Mouse (Mus musculus): ENCODE measurements around the gene Olfr611. TPM values are rescaled to one million over a fixed set of nuclear protein-coding genes. Genes with fewer than 3 reads are reported as not detected.
"Not testable (repeated sequence)": the region's sequence is repeated elsewhere in the genome, so short reads cannot be mapped to it uniquely, and the experiment has no call there.

Gene Olfr611
- not detected in 2 replicates for polyA plus RNA-seq (2016; fragmentation: Nextera tagmentation; extraction: Ambion mirVana)

- H3K27ac ChIP-seq; H3K4me3 ChIP-seq; H3K4me1 ChIP-seq; H3K9me3 ChIP-seq; DNase-seq (ENCODE audit: extremely low spot score, low spot score); H3K27me3 ChIP-seq (ENCODE audit: poor library complexity, severe bottlenecking); H3K36me3 ChIP-seq (replicated peaks): not testable (repeated sequence)
- 78% methylated on average over 1 of the region's 1 CpGs for WGBS
These were observed at the start of gene Olfr611 for GRCm38 (mm10) chr7:103520746-103521145. TSS of gene Olfr611 (minus strand) at chr7:103520846.

DNA sequence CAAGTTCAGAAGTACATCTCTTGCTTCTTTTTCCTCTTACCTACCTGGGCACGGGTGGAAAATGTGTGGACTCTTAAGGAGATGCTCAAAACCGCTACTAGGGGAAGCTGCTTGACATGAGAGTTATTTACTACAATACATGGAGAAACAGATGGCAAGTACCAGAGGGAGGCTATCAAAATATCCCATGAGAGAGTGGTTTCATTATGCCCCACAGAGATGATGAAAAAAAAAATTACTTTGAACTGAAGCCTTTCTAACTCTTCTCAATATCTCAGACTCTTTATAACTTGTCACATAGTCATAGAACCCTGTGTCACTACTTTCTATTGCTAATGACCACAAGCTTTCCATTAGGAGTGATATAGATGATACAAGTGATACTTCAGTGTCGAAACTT, 48.4 kb upstream of the Olfr611 start, which contains the start of gene Olfr616:
Olfr616 (minus strand) TSS at position 101 of the 400 bp plus-strand sequence.
- Histone ChIP-seq H3K36me3 (replicated peaks) (no peaks in the 10 kb centered on the region), H3K27me3 (ENCODE audit: poor library complexity, severe bottlenecking) (no peaks in the 10 kb centered on the region), H3K4me3 (no peak within 1 kb of the TSS), H3K27ac (no peak within 1 kb of the TSS), H3K4me1 (no peaks in the 10 kb centered on the region), H3K9me3 (no peaks in the 10 kb centered on the region)
- DNase-seq (ENCODE audit: extremely low spot score, low spot score), result no peak
- WGBS, result 82% methylated on average over 3 of the region's 3 CpGs

- Histone ChIP-seq H3K27ac (no peak within 1 kb of the TSS), H3K36me3 (replicated peaks) (no peaks in the 10 kb centered on the region), H3K27me3 (ENCODE audit: poor library complexity, severe bottlenecking) (no peaks in the 10 kb centered on the region), H3K9me3 (no peaks in the 10 kb centered on the region), H3K4me1 (no peaks in the 10 kb centered on the region), H3K4me3 (no peak within 1 kb of the TSS)
- WGBS, result 87% methylated on average over 2 of the region's 2 CpGs
- no peak for DNase-seq (ENCODE audit: extremely low spot score, low spot score)
These were observed 35.1 kb upstream of the Olfr611 start, which contains the start of gene Olfr615 for GRCm38 (mm10) chr7:103555779-103556178. TSS of gene Olfr615 (plus strand) at chr7:103556079.

GRCm38 (mm10) chr7:103547774-103548173, 27.1 kb upstream of the Olfr611 start, which contains the start of gene Olfr613:
TSS of gene Olfr613 (plus strand) at chr7:103548074.
- WGBS, result 90% methylated on average over 2 of the region's 2 CpGs
- Histone ChIP-seq H3K9me3 (no peaks in the 10 kb centered on the region), H3K27ac (no peak within 1 kb of the TSS), H3K27me3 (ENCODE audit: poor library complexity, severe bottlenecking) (no peaks in the 10 kb centered on the region), H3K4me3 (no peak within 1 kb of the TSS), H3K4me1 (no peaks in the 10 kb centered on the region), H3K36me3 (replicated peaks) (no peaks in the 10 kb centered on the region)
- no peak for DNase-seq (ENCODE audit: extremely low spot score, low spot score)

- not testable (repeated sequence) for DNase-seq (ENCODE audit: extremely low spot score, low spot score); H3K27me3 ChIP-seq (ENCODE audit: poor library complexity, severe bottlenecking); H3K9me3 ChIP-seq; H3K4me1 ChIP-seq; H3K27ac ChIP-seq; H3K36me3 ChIP-seq (replicated peaks); H3K4me3 ChIP-seq
- WGBS, result 88% methylated on average over 2 of the region's 2 CpGs
These were observed 22.0 kb upstream of the Olfr611 start, which contains the start of gene Olfr612 for GRCm38 (mm10) chr7:103542617-103543016. TSS of gene Olfr612 (minus strand) at chr7:103542717.

GRCm38 (mm10) chr7:103512022-103512421, 8.6 kb downstream of the Olfr611 start, which contains the start of gene Olfr610:
TSS of gene Olfr610 (minus strand) at chr7:103512122.
- 89% methylated on average over 2 of the region's 2 CpGs for WGBS
- Histone ChIP-seq H3K27me3 (ENCODE audit: poor library complexity, severe bottlenecking) (no peaks in the 10 kb centered on the region), H3K4me3 (no peak within 1 kb of the TSS), H3K9me3 (no peaks in the 10 kb centered on the region), H3K27ac (no peak within 1 kb of the TSS), H3K36me3 (replicated peaks) (no peaks in the 10 kb centered on the region), H3K4me1 (no peaks in the 10 kb centered on the region)
- DNase-seq (ENCODE audit: extremely low spot score, low spot score), result no peak

DNA sequence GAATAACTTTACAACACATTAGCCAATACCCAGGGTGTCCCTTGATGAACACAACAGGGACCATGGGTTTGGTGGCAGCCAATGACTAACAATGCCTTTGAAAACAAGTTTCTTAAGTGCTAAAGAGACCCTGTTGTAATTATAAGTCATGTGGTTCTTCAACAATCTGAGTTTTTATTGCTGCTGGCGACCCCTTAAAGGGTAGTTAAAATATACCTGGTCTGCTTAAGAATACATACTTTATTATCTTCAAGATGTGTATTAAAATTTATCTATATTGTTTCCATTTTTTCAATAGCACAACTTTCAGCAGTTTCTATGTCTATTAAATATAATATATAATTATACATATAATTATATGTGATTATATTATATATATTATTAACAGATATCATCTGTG, 22.7 kb downstream of the Olfr611 start, which contains the start of gene Olfr609:
Olfr609 (minus strand) TSS at position 101 of the 400 bp plus-strand sequence.
- no peaks in the 10 kb centered on the region for H3K9me3 ChIP-seq
- 74% methylated on average over 1 of the region's 1 CpGs for WGBS

DNA sequence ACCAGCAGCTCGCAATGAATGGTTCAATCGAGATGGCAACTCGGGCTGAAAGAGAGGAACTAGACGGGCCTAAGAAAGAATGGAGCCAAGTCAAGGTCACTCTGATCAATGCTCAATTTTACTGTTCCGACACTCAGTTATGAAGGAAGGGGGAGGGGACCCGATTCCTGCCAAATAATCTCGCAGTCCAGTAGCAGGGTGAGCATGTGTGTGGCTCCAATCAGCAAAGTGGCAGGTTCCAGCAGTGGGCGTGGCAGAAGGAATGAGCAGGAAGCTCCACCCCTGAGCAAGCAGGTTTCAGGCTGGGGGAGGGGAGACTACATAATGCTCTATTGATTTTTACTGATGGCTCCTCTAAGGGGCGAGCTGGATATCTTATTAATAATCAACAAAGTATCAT, 43.5 kb downstream of the Olfr611 start:
- not testable (repeated sequence) for H3K4me3 ChIP-seq; H3K27me3 ChIP-seq (ENCODE audit: poor library complexity, severe bottlenecking); H3K27ac ChIP-seq; H3K36me3 ChIP-seq (replicated peaks); H3K4me1 ChIP-seq; H3K9me3 ChIP-seq; DNase-seq (ENCODE audit: extremely low spot score, low spot score)
- 95% methylated on average over 9 of the region's 9 CpGs for WGBS

More for the DNA sequence above, 22.7 kb downstream of the Olfr611 start, which contains the start of gene Olfr609:
- Histone ChIP-seq H3K4me3 (no peak within 1 kb of the TSS), H3K27me3 (ENCODE audit: poor library complexity, severe bottlenecking) (no peaks in the 10 kb centered on the region), H3K27ac (no peak within 1 kb of the TSS), H3K36me3 (replicated peaks) (no peaks in the 10 kb centered on the region), H3K4me1 (no peaks in the 10 kb centered on the region)
- no peak for DNase-seq (ENCODE audit: extremely low spot score, low spot score)

GRCm38 (mm10) chr7:103469577-103469976, 51.1 kb downstream of the Olfr611 start, which contains the start of gene Olfr608:
TSS of gene Olfr608 (plus strand) at chr7:103469877.
- no peak within 1 kb of the TSS for H3K4me3 ChIP-seq
- no peaks in the 10 kb centered on the region; the same call in 1 of the 2 replicates for H3K9me3 ChIP-seq
- H3K4me1 ChIP-seq, result no peaks in the 10 kb centered on the region
- DNase-seq (ENCODE audit: extremely low spot score, low spot score), result no peak
- no peaks in the 10 kb centered on the region for H3K27me3 ChIP-seq (ENCODE audit: poor library complexity, severe bottlenecking)
- H3K36me3 ChIP-seq (replicated peaks), result no peaks in the 10 kb centered on the region
- no peak within 1 kb of the TSS for H3K27ac ChIP-seq

Other genes with a start within 250 kb of the Olfr611 start
- not detected in 2 replicates for gene Olfr596, start 215.2 kb downstream of the Olfr611 start, polyA plus RNA-seq (2016; fragmentation: Nextera tagmentation; extraction: Ambion mirVana)
- not detected in 2 replicates for gene Olfr597, start 204.5 kb downstream of the Olfr611 start, polyA plus RNA-seq (2016; fragmentation: Nextera tagmentation; extraction: Ambion mirVana)
- not detected in 2 replicates for gene Olfr598, start 197.3 kb downstream of the Olfr611 start, polyA plus RNA-seq (2016; fragmentation: Nextera tagmentation; extraction: Ambion mirVana)
- not detected in 2 replicates for gene Olfr599, start 184.9 kb downstream of the Olfr611 start, polyA plus RNA-seq (2016; fragmentation: Nextera tagmentation; extraction: Ambion mirVana)
- gene Olfr600, start 171.2 kb downstream of the Olfr611 start, polyA plus RNA-seq (2016; fragmentation: Nextera tagmentation; extraction: Ambion mirVana), result not detected in 2 replicates
- gene Olfr601, start 158.2 kb downstream of the Olfr611 start, polyA plus RNA-seq (2016; fragmentation: Nextera tagmentation; extraction: Ambion mirVana), result not detected in 2 replicates
- gene Olfr603, start 134.7 kb downstream of the Olfr611 start, polyA plus RNA-seq (2016; fragmentation: Nextera tagmentation; extraction: Ambion mirVana), result not detected in 2 replicates
- gene Usp17lc, start 105.8 kb downstream of the Olfr611 start, polyA plus RNA-seq (2016; fragmentation: Nextera tagmentation; extraction: Ambion mirVana), result not detected in 2 replicates
- gene Olfr605, start 75.4 kb downstream of the Olfr611 start, polyA plus RNA-seq (2016; fragmentation: Nextera tagmentation; extraction: Ambion mirVana), result not detected in 2 replicates
- not detected in 2 replicates for gene Olfr606, start 71.8 kb downstream of the Olfr611 start, polyA plus RNA-seq (2016; fragmentation: Nextera tagmentation; extraction: Ambion mirVana)
- not detected in 2 replicates for gene Olfr607, start 56.7 kb downstream of the Olfr611 start, polyA plus RNA-seq (2016; fragmentation: Nextera tagmentation; extraction: Ambion mirVana)
- not detected in 2 replicates for gene Olfr608, start 51.0 kb downstream of the Olfr611 start, polyA plus RNA-seq (2016; fragmentation: Nextera tagmentation; extraction: Ambion mirVana)
- gene Olfr609, start 22.8 kb downstream of the Olfr611 start, polyA plus RNA-seq (2016; fragmentation: Nextera tagmentation; extraction: Ambion mirVana), result not detected in 2 replicates
- not detected in 2 replicates for gene Olfr610, start 8.7 kb downstream of the Olfr611 start, polyA plus RNA-seq (2016; fragmentation: Nextera tagmentation; extraction: Ambion mirVana)
- gene Olfr612, start 21.9 kb upstream of the Olfr611 start, polyA plus RNA-seq (2016; fragmentation: Nextera tagmentation; extraction: Ambion mirVana), result not detected in 2 replicates
- gene Olfr613, start 27.2 kb upstream of the Olfr611 start, polyA plus RNA-seq (2016; fragmentation: Nextera tagmentation; extraction: Ambion mirVana), result not detected in 2 replicates
- not detected in 2 replicates for gene Olfr615, start 35.2 kb upstream of the Olfr611 start, polyA plus RNA-seq (2016; fragmentation: Nextera tagmentation; extraction: Ambion mirVana)
- not detected in 2 replicates for gene Olfr616, start 48.3 kb upstream of the Olfr611 start, polyA plus RNA-seq (2016; fragmentation: Nextera tagmentation; extraction: Ambion mirVana)
- gene Olfr617, start 52.2 kb upstream of the Olfr611 start, polyA plus RNA-seq (2016; fragmentation: Nextera tagmentation; extraction: Ambion mirVana), result not detected in 2 replicates
- gene Olfr618, start 69.3 kb upstream of the Olfr611 start, polyA plus RNA-seq (2016; fragmentation: Nextera tagmentation; extraction: Ambion mirVana), result not detected in 2 replicates
- not detected in 2 replicates for gene Olfr619, start 79.7 kb upstream of the Olfr611 start, polyA plus RNA-seq (2016; fragmentation: Nextera tagmentation; extraction: Ambion mirVana)
- gene Olfr620, start 91.7 kb upstream of the Olfr611 start, polyA plus RNA-seq (2016; fragmentation: Nextera tagmentation; extraction: Ambion mirVana), result not detected in 2 replicates
- not detected in 2 replicates for gene Olfr622, start 121.9 kb upstream of the Olfr611 start, polyA plus RNA-seq (2016; fragmentation: Nextera tagmentation; extraction: Ambion mirVana)
- gene Olfr623, start 142.9 kb upstream of the Olfr611 start, polyA plus RNA-seq (2016; fragmentation: Nextera tagmentation; extraction: Ambion mirVana), result not detected in 2 replicates
- gene Olfr624, start 150.3 kb upstream of the Olfr611 start, polyA plus RNA-seq (2016; fragmentation: Nextera tagmentation; extraction: Ambion mirVana), result 0.04 TPM in 2 replicates
- gene Olfr625-ps1, start 161.9 kb upstream of the Olfr611 start, polyA plus RNA-seq (2016; fragmentation: Nextera tagmentation; extraction: Ambion mirVana), result not detected in 2 replicates
- not detected in 2 replicates for gene Olfr243, start 193.8 kb upstream of the Olfr611 start, polyA plus RNA-seq (2016; fragmentation: Nextera tagmentation; extraction: Ambion mirVana)
- not detected in 2 replicates for gene Olfr628, start 209.5 kb upstream of the Olfr611 start, polyA plus RNA-seq (2016; fragmentation: Nextera tagmentation; extraction: Ambion mirVana)
- not detected in 2 replicates for gene Olfr629, start 224.1 kb upstream of the Olfr611 start, polyA plus RNA-seq (2016; fragmentation: Nextera tagmentation; extraction: Ambion mirVana)
- gene Olfr630, start 236.5 kb upstream of the Olfr611 start, polyA plus RNA-seq (2016; fragmentation: Nextera tagmentation; extraction: Ambion mirVana), result not detected in 2 replicates